Mouse (Mus musculus): ENCODE measurements around the gene Rpp25l.
"Not testable (repeated sequence)": the region's sequence is repeated elsewhere in the genome, so short reads cannot be mapped to it uniquely, and the experiment has no call there.

Gene Rpp25l

DNA sequence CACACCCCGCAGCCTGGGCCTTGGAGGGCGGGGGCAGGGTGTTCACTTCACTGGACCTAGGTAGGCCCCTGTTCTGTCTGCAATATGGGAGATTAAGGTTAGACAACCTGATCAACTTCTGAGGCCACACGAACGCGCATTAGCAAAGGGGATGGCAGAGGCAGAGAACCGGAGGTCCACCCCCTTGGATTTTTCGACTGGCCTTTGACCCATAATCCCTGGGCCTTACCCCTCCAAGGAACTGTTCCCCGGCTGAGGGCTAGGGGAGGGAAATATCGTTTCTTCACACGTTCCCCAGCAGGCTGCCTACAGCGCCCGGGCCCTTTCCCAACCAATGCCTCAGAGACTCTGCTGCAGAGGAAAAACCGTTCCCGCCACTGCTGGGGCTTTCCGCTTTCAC is 16.9 kb downstream of the Rpp25l start:
- DNase-seq: not testable (repeated sequence)

GRCm38 (mm10) chr4:41695800-41696199 is 17.5 kb downstream of the Rpp25l start:
- DNase-seq: not testable (repeated sequence)

GRCm38 (mm10) chr4:41693511-41693910 is 19.8 kb downstream of the Rpp25l start:
- DNase-seq: not testable (repeated sequence)

DNA sequence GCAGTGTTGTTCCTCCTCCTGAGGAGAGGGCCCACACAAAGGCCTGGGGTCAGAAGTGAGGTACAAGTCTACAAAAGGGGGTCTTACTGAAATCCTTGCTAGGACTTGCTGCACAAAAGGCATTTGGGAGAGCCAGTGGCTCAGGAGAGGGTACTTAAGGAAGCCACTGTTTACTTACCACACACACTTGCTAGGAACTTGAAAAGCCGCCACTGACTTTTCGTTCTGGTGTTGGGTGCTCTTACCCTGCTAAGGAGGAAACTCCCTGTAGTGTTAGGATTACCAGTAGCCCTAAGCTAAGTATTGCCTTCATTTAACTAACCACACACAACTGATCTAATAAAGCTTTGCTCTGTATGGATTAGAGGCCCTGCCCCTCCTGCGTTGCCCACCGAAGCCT is 23.3 kb downstream of the Rpp25l start:
- DNase-seq: not testable (repeated sequence)

DNA sequence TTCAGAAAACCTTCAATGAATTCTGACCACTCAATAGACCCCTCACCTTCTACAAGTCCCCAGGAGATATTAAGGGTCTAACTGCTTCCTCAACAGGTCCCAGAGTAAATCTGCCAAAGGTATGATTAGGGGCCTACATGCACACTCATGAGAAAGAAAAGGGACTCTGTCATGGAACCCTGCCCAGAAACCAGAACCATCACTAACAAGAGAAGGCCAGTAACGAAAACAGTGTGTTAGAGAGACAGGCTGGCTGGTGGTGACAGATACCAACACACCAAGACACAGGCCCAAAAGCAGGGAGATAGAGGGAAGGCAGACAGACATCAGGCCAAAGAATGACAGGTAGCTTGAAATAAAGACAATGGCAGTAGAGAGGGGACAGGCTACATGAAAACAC is 24.8 kb downstream of the Rpp25l start:
- DNase-seq: not testable (repeated sequence)

DNA sequence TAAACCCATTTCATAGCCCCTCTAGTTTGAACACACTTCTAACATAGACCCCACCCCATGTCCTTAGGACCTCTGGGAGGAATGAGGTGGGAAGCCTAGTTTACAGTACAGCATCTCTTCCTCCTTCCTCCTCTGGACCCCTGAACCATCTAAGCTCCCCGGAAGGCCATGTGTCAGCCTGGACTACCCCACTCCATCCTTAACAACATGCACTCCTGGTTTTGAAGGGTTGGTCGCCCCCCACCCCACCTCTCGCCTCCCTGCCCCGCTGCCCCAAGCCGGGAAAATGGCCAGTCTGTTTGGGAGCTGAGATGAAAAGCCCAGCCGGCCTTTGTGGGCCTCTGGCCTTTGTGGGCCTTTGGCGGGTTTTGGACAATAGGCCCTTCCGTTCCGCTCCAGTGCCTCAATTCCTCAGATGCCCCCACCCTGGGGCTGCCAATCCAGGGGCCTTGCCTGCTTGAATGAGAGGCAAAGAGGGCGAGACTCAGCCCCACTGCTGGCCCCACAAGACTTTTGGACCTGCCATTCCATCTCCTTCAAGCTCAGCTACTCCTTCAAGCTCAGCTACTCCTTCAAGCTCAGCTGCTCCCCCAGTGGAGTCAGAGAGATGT is 27.3 kb downstream of the Rpp25l start:
- DNase-seq: not testable (repeated sequence)

GRCm38 (mm10) chr4:41684931-41685453 is 28.3 kb downstream of the Rpp25l start:
- peak; percentile 6 for DNase-seq

DNA sequence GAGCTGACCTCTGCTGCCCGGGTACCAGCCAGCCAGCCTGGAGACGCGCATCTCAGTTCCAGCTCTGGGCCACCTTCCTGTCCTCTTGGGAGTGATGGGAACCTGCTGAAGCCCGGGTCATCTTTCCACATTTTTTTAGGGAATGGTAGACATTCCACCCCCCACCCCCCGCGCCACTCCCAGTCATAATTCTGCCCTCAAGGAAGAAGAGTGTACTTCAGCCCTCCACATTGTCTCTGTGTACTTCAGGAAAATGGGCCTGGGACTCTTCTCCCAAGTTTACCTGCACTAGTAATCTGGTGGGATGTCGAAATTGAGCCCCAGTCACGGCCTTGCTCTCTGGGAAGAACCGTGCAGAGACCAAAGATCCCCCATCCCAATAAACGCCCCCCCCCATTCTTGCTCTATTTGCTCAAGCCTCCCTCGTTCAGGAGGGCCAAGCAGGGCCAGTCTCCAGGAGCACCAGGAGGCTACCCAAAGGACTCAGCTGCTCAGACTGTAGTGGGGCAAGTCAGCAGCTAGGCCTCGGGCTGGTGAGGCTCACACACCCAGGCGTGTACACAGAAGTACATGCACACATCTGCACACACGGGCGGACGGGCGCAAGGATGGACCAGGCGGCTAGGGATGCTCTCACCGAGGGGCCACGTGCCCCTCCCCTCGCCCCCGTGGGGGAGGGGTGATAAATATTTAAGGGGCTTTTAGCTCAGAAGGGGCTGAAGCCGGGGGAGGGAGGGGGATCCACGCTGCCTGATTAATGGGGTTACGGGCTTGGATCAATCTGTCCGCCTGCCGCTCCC is 29.0 kb downstream of the Rpp25l start:
- DNase-seq: peak; percentile 19

GRCm38 (mm10) chr4:41683303-41683702 is 30.0 kb downstream of the Rpp25l start:
- DNase-seq: peak; percentile 57

DNA sequence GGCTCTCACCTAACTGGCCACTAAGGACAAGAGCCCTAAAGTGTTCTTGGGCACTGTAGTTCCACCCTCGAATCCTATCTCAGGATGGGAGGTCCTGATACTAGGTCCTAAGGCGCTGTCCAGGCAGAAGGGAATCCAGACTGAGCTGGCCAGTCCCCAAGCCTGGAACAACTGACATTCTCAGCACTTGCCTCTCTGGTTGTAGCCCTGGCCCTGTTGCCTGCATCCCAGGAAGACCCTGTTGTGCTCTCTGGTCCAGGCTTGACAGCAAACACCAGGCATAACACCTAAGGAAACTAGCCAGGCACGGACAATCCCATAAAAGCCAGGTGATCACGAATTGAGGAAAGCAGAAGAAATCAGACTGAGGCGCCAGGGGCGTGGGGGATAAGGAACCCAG is 30.5 kb downstream of the Rpp25l start:
- peak; percentile 15 for DNase-seq

GRCm38 (mm10) chr4:41681947-41682346 is 31.4 kb downstream of the Rpp25l start:
- no peak for DNase-seq

GRCm38 (mm10) chr4:41681176-41681575 is 32.2 kb downstream of the Rpp25l start:
- DNase-seq: no peak

- peak; percentile 36 for DNase-seq
These were observed 34.0 kb downstream of the Rpp25l start for GRCm38 (mm10) chr4:41679291-41679690.

GRCm38 (mm10) chr4:41678863-41679262 is 34.5 kb downstream of the Rpp25l start:
- peak; percentile 7 for DNase-seq

DNA sequence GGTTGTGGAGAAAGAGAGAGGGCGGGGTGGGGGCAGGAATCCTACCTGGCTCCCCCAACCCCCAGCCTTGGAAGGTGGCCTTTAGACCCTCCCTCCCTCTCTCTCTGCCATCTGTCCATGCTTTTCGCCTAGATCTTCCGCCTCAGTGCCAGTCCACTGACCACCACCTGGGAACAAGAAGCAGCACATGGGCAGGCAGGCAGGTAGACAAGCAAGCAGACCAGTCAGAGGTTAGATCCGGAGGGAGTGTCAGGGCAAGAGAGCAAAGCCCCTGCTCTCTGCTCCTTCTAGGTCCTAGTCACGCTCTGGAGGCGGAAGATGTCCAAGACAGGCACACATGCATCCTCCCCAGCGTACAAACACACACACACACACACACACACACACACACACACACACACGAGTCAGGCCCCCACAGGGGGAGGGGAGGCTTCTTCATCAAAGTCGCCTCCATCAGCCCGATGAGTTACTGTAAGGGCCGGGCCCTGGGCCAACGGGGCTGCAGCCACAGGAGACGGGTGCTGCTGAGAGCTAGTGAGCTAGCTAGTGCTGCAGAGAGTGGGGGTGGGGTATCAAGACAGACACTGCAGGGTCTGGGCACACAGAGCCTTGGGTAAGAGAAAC is 36.2 kb downstream of the Rpp25l start:
- DNase-seq: peak; percentile 85

- peak; percentile 31 for DNase-seq
These were observed 36.9 kb downstream of the Rpp25l start for GRCm38 (mm10) chr4:41676248-41677005.

- DNase-seq: peak; percentile 6
These were observed 40.1 kb downstream of the Rpp25l start for GRCm38 (mm10) chr4:41673186-41673585.

DNA sequence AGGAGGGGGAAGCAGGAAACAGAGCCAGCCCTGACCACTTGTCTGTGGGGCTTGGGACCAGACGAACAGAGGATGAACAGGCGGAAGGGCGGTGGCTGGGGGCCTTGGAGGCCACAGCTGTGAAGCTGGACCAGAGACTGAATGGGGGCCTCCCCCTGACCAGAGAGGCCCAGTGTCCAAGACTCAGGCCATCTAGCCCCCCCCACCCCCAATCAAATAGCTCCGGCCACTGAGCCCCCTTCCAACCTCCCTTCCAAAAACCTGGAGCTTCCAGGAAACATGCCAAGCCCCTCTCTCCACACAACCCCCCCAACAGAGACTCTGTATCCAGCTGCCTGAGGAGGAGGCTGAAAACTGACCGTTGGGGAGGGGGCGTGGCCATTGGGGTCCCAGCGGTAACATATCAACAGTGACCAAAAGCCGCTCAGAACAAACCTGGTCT is 40.8 kb downstream of the Rpp25l start:
- DNase-seq: peak; percentile 35

GRCm38 (mm10) chr4:41671963-41672480 is 41.3 kb downstream of the Rpp25l start:
- peak; percentile 9 for DNase-seq

DNA sequence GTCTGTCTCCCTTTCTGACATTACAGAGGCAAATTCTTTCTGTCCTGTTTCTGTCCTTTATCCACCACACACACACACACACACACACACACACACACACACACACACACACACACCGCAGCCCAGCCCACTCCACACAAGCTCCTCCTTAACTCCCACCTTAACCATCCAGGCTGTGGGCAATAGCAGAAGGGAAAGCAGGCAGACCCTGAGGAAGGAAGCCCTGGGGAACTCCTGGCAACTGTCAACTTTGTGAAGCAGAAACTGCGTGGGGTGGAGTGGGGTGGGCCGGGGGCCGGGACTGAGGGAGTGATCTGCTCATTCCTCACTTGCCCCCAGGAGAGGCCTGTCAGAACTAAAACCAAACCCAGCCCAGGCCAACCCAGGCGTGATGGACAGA is 41.8 kb downstream of the Rpp25l start:
- DNase-seq: peak; percentile 5

DNA sequence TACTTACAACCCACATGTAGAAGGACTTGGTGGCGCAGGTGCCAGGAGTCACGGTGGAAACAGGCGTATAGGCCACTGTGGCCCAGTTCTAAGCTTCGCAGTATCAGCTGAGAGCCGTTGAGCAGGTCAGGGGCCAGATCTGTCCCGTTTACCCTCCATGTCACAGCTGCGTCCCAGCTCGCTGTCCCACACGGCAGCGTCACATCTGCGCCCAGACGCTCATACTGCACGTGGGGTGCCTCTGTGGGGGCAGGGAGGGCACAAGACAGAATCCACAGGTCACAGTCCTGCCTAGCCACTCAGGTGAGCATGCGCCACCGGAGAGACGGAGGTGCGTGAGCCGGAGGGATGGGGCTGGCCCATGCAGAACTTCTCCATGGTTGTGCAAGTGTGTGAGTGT is 42.5 kb downstream of the Rpp25l start:
- peak; percentile 5 for DNase-seq

- peak; percentile 21 for DNase-seq
These were observed 46.7 kb downstream of the Rpp25l start for GRCm38 (mm10) chr4:41666646-41667045.

Measured in kidney, postnatal 10 days (tissue).